Mouse (Mus musculus) urinary bladder, postnatal 25 days (tissue): ENCODE data around the gene Anks3.

Experiments used
- DNase-seq: peaks from one replicate; pipeline ENCODE4 v3.0.0; 2022; ENCODE audit warnings: low spot score

Anks3 gene

GRCm38 (mm10) chr16:4968426-4968825 lies 4.4 kb upstream of the Anks3 start:
- no peak for DNase-seq

- no peak for DNase-seq
These were observed 1.6 kb upstream of the Anks3 start for GRCm38 (mm10) chr16:4965392-4966129.

GRCm38 (mm10) chr16:4964731-4965391 lies 856 bp upstream of the Anks3 start:
- no peak for DNase-seq

- DNase-seq: no peak
These were observed 659 bp downstream of the Anks3 start for GRCm38 (mm10) chr16:4963346-4963745.

- DNase-seq: no peak
These were observed 3.7 kb downstream of the Anks3 start for GRCm38 (mm10) chr16:4960260-4960659.

- no peak for DNase-seq
These were observed 6.6 kb downstream of the Anks3 start for GRCm38 (mm10) chr16:4957446-4957845.

GRCm38 (mm10) chr16:4956609-4957008 lies 7.4 kb downstream of the Anks3 start:
- DNase-seq: no peak

- DNase-seq: no peak
These were observed 16.6 kb downstream of the Anks3 start for GRCm38 (mm10) chr16:4947378-4947777.

- no peak for DNase-seq
These were observed 17.9 kb downstream of the Anks3 start for GRCm38 (mm10) chr16:4946155-4946554.

- no peak for DNase-seq
These were observed 18.6 kb downstream of the Anks3 start for GRCm38 (mm10) chr16:4945415-4945814.

- DNase-seq: no peak
These were observed 20.6 kb downstream of the Anks3 start for GRCm38 (mm10) chr16:4943431-4943830.

GRCm38 (mm10) chr16:4942868-4943267 lies 21.1 kb downstream of the Anks3 start:
- no peak for DNase-seq

- no peak for DNase-seq
These were observed 23.0 kb downstream of the Anks3 start for GRCm38 (mm10) chr16:4941016-4941415.

- no peak for DNase-seq
These were observed 23.6 kb downstream of the Anks3 start for GRCm38 (mm10) chr16:4940311-4940850.

GRCm38 (mm10) chr16:4939412-4939811 lies 24.6 kb downstream of the Anks3 start:
- no peak for DNase-seq

GRCm38 (mm10) chr16:4938989-4939388 lies 25.0 kb downstream of the Anks3 start:
- peak; percentile 95 for DNase-seq

- no peak for DNase-seq
These were observed 25.5 kb downstream of the Anks3 start, which contains the start of gene Nudt16l1 for GRCm38 (mm10) chr16:4938461-4938860. Gene Nudt16l1 (plus strand): TSS chr16:4938761.

- DNase-seq: no peak
These were observed 26.4 kb downstream of the Anks3 start for GRCm38 (mm10) chr16:4937351-4938190.

- DNase-seq: no peak
These were observed 27.9 kb downstream of the Anks3 start for GRCm38 (mm10) chr16:4935931-4936703.

- DNase-seq: no peak
These were observed 28.6 kb downstream of the Anks3 start for GRCm38 (mm10) chr16:4935430-4935829.

GRCm38 (mm10) chr16:4932429-4932828 lies 31.6 kb downstream of the Anks3 start:
- DNase-seq: no peak

- DNase-seq: no peak
These were observed 35.5 kb downstream of the Anks3 start for GRCm38 (mm10) chr16:4928474-4928873.
